Mouse (Mus musculus): ENCODE results near the gene Atp9a. TPM values are rescaled to one million over a fixed set of nuclear protein-coding genes. Genes with fewer than 3 reads are reported as not detected.

Gene Atp9a
- total RNA-seq, 2 experiments from 2014 or later = 0.04 to 0.18 TPM

DNA sequence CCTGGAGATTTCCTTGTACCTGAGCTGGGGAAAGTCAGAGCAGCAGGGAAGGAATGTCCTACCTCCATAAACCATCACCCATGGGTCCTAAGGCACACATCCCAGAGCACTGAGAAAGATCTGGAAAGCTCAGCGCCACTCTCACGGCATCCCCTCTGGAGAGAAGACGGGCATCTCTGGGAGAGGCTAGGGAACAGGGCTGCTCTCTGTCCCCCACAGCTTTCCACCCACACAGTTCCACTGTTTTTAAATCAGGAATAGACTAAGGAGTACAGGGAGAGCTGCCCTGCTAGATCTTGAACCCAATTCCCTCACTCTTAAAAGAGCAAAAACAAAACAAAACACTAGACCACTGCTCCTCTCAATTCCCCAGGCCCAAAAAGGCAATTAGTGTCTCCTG is 57.5 kb downstream of the Atp9a start:
- no peak for ATAC-seq (ENCODE audit: poor library complexity, severe bottlenecking)

- no peak for ATAC-seq (ENCODE audit: poor library complexity, severe bottlenecking)
These were observed 58.6 kb downstream of the Atp9a start for GRCm38 (mm10) chr2:168683520-168684150.

- no peak for ATAC-seq (ENCODE audit: poor library complexity, severe bottlenecking)
These were observed 59.5 kb downstream of the Atp9a start for GRCm38 (mm10) chr2:168682721-168683120.

DNA sequence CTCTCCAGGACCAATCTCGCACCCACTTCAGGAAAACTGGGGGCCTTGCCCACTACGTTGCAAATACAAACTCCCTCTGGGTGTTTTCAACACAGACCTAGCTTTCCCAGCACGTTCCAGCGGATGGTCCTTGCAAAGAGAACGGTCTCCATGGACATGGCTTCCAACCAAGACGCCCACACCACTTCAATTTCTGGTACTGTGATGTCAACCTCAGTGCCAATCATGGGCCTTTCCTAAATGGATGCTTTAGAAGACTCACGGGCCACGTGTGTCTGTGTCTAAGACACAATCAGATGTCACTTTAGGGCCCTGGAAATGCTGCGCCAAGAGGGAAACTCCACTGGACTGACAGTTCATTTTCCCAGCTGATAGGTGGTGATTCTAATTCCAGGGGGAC is 60.7 kb downstream of the Atp9a start:
- ATAC-seq (ENCODE audit: poor library complexity, severe bottlenecking) = no peak

DNA sequence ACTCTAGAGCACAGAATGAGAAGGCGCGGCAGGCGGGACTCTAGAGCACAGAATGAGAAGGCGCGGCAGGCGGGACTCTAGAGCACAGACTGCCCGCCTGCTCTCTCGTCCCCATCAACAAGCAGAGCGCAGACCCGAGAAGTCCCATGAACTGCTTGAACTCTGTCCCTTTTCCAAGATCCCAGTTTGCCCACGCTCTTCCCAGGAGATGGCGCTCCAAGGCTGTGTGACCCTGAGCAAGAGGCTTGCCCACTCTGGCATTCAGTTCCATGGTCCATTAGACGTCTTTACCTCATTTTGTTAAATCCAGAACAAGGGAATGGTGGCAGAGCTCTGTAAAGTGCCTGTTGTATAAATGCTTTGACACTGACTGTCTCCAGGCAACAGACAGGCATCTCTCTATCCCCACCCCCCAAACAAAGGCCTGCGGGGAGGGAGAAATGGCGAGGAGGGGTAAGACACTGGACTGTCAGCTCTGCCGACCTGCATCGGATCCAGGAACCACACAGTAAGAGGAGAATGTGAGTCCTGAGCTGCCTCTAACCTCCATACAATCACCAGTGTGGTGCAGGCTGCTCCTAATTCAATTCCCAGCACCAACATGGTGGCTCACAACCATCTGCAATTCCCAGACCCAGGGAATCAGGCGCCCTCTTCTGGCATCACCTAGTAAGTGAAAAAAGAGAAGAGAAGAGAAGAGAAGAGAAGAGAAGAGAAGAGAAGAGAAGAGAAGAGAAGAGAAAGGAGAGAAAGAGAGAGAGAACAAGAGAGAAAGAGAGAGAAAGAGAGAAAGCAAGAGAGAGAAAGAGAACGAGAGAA is 62.6 kb downstream of the Atp9a start:
- no peak for ATAC-seq (ENCODE audit: poor library complexity, severe bottlenecking)

DNA sequence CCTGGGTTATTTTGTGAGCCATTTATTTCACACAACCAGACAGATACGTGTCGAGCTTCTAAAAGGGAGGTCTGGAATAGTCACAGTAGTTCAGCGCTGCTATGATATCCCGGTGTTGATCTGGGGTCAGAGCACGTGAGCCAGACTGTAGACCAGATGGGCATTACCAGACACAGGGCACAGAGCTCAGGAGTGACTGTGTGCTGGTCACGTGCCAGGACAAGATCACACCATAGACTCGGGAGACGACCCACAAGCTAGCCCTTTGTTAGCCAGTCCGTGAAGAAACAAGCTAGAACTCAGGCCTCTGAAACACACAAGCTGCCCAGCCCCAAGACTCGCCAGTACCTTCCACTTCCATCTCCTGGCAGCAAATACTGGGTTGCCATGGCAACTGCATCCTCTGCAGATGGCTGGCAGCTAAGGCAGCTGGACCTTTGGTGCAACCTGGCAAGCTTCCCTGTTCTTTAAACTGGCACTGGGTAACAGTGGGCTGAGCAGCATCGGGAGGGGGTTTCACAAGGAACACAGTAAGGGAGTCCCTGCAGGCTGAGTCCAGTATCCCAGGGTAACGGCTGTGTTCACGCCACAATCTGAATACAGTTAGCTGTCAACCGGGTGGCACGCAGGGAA is 63.4 kb downstream of the Atp9a start:
- no peak for ATAC-seq (ENCODE audit: poor library complexity, severe bottlenecking)

DNA sequence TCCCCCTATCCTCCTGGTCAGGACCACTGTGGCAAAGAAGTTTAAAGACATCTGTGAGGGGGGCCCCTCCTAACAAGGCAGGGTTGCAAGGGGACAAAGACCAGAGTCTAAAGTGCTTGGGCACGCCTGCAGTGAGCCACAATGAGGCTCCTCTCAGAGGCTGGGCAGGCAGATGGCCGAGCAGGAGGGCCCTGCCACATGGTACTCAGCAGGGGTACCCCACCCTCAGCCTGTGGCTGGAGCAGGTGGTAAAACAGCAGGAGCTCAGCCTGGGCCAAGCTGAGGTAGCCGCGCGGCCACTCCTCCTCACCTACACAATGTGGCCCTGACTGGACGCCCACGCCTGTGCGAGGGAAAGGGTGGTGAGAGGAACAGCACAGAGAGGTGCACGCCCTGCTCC is 64.6 kb downstream of the Atp9a start:
- no peak for ATAC-seq (ENCODE audit: poor library complexity, severe bottlenecking)

DNA sequence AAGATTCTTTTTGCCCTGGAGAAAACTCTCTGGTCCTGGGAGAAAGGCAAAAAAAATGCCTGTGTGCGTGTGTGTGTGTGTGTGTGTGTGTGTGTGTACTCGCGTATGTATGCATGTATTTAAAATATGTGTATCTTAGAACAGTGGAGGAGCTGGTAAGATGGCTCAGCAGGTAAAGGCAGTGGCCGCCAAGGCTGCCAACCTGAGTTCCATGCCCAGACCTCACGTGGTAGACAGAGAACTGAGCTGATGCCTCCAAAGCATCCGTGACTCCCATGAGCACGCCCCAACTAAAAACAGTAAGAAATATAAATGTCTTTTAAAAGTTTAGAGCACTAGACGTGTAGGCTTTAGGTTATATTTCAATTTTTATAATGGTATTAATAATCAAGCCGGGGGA is 70.5 kb downstream of the Atp9a start:
- no peak for ATAC-seq (ENCODE audit: poor library complexity, severe bottlenecking)

DNA sequence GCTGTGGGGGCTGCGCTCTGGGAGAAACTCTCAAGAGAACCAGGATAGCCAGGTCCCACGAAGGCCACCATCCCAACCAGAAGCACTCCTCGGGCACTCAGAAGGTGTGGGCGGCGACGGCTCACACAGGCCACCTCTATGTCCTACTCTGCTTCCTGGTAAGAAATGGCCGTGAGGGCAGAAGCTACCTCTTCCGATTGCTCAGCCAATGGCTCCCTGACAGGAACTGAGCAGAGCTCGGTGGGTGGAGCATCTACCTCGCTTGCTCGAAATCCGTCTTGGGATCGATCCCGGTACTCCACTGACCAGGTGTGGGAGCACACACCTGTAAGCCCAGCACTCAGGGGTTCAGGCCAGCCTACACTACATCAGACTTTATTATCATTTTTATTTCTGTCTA is 72.0 kb downstream of the Atp9a start:
- ATAC-seq (ENCODE audit: poor library complexity, severe bottlenecking) = no peak

- no peak for ATAC-seq (ENCODE audit: poor library complexity, severe bottlenecking)
These were observed 72.4 kb downstream of the Atp9a start for GRCm38 (mm10) chr2:168669762-168670161.

- ATAC-seq (ENCODE audit: poor library complexity, severe bottlenecking) = no peak
These were observed 74.5 kb downstream of the Atp9a start for GRCm38 (mm10) chr2:168667745-168668144.

DNA sequence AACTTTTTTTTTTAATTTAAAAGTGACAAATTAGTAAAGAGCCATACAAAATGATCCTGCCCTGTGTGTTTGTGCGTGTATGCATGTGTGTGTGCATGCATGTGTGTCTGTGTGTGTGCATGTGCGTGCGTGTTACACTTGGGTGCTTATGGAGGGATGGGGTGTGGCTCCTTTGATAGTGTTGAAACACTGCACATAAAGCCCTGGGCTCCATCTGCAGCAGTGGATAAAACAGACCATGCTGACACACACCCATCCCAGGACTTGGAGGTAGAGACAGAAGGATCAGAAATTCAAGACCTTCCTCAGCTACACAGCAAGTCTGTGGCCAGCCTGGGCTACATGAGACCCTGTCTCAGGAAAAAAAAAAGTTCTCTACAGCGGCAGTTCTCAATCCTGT is 76.5 kb downstream of the Atp9a start:
- no peak for ATAC-seq (ENCODE audit: poor library complexity, severe bottlenecking)

- ATAC-seq (ENCODE audit: poor library complexity, severe bottlenecking) = no peak
These were observed 78.5 kb downstream of the Atp9a start for GRCm38 (mm10) chr2:168663716-168664115.

DNA sequence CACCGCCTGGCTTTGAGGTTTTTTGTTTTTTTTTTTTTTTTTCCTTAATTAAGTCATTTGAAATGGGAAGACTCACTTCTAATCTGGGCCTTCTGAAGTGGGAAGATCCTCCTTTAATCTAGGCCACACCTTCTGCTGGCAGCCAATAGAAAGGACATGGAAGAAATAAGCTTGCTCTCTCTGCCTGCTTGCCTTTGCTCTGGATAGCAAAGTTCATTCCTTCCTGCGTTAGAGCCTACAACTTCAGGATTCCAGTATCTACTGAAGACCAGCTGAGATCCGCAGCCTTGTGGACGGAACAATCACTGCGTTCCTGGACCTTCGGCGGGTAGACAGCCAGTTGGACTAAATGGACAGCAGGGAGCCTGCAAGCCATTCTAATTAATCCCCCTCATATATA is 79.0 kb downstream of the Atp9a start:
- ATAC-seq (ENCODE audit: poor library complexity, severe bottlenecking) = no peak

DNA sequence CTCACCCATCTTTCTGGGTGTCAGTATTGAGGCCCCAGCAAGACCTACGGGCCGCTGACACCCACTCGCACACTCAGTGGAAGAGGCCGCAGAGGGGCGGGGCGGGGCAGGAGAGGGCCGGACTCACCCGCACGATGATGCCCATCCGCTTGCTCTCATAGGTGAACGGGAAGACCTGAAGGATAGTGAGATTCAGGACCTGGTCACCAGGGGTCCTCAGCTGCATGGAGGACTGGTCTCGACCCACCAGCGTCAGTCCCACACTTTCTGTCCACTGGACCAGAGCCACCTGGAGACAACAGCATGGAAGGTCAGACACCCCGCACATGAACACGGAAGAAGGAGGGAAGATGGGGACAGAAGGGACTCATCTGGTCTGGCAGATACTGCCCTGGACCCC is 80.4 kb downstream of the Atp9a start:
- ATAC-seq (ENCODE audit: poor library complexity, severe bottlenecking) = no peak

DNA sequence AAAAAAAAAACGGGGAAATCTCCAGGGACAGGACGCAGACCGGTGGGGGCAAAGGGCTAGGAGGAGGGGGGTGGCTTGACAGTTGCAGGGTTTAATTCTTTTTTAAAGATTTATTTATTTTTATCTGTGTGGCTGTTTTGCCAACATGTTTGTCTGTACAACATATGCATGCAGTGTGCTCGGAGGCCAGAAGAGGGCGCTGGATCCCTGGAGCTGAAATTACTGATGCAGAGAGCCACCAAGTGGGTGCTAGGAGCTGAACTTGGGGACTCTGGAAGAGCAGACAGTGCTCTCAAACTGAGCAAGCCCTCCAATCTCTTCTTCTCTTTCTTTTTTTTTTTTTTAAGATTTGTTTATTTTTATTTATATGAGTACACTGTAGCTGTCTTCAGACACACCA is 81.9 kb downstream of the Atp9a start:
- no peak for ATAC-seq (ENCODE audit: poor library complexity, severe bottlenecking)

DNA sequence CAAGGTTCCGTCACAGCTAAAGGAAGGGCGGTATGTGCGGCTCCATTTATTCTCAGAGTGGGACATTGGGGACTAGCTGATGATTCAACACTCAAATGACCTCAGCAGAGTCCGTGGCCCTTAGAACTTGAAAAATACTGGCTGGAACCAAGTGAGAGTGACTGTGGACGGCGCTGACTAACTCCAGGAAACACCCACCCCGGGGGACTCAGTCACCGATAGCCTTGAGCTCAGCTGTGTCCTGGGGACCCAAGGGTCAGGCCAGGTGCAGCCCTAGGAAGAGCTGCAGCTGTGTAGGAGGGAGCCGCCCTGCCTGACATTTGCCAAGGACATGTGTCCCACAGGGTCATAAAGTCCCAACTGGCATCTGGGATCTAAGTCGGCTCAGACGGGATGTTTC is 83.7 kb downstream of the Atp9a start:
- no peak for ATAC-seq (ENCODE audit: poor library complexity, severe bottlenecking)

DNA sequence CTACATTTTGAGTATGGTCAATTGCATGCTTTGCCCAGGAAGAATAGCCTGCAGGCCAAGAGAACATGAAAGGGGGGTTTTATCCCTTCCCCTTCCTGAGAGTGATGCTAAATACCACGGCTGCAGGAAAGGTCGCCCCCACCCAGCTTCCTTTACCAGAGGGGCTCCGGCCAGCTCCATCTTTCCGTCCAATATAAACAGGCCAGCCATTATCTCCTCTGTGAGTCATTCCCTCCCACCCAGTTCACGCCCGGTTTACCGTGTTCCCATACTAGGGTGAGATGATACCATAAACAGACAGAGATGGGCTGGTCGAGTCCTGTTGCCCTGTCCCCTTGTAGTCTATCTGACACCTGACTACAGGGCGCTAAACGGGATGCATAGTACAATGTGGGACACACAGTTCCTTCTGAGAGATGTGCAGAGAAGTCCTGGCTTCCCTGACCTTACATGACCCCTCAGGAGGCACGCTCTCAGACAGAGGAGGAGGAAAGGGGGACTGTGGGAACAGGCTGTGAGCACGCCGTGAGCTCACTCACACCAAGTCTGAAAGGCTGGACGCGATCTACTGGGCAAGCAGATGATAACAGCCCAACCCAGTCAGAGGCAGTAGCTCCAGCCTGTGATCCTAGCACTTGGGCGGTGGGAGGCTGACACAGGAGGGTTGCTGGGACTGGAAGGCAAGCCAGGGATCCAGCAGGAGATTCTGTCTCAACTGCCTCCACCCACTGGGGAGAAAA is 85.5 kb downstream of the Atp9a start:
- ATAC-seq (ENCODE audit: poor library complexity, severe bottlenecking) = no peak

- peak; percentile 64 for ATAC-seq (ENCODE audit: poor library complexity, severe bottlenecking)
These were observed 87.1 kb downstream of the Atp9a start for GRCm38 (mm10) chr2:168654983-168655669.

DNA sequence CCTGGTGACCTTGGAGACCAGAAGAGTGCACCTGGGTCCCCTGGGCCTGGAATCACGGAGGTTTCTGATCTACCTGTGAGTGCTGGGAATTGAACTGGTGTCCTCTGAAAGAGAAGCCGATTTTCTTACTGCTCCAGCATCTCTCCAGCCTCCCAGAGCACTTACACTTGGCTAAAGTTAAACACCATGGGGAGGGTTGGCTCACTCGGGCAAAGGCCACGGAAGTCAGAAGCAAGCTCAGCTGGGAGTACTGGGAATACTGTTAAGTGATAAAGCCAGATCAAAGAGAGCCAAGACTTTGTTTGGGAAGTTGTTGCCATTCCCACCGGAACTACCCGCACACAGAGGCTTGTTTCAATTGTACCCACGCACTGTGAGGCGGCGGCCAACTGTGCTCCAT is 87.7 kb downstream of the Atp9a start:
- no peak for ATAC-seq (ENCODE audit: poor library complexity, severe bottlenecking)

- ATAC-seq (ENCODE audit: poor library complexity, severe bottlenecking) = no peak
These were observed 90.5 kb downstream of the Atp9a start for GRCm38 (mm10) chr2:168651757-168652156.
